Mouse (Mus musculus) urinary bladder, postnatal 36 days (tissue): Measurements from ENCODE around the gene Kndc1.

Experiments
- DNase-seq, 2 experiments: peaks; one replicate each; pipeline ENCODE4 v3.0.0; 2022; ENCODE audit warnings: low spot score in 2 of 2, mixed read lengths in 1 of 2

Gene Kndc1

DNA sequence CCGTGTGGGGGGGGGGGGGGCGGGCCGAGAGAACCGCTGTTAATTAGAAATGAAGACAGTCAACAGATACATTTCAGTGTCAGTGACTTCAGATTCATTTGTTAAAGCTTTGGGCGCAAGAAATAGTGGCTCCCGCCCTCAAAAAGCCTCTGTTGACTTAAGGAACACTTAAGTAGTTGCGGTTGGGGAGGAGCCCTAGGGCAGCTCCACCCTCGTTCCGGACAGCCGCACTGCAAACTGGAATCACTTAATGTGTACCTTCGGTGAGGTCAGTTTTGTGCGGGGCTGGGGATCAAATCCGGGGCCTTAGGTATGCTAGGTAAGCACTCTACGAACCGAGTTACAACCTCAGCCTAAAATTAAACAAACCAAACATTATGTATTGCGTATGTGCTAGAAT lies 56.6 kb downstream of the Kndc1 start:
- peak in 1 of 2 experiments; percentile 20 for DNase-seq

DNA sequence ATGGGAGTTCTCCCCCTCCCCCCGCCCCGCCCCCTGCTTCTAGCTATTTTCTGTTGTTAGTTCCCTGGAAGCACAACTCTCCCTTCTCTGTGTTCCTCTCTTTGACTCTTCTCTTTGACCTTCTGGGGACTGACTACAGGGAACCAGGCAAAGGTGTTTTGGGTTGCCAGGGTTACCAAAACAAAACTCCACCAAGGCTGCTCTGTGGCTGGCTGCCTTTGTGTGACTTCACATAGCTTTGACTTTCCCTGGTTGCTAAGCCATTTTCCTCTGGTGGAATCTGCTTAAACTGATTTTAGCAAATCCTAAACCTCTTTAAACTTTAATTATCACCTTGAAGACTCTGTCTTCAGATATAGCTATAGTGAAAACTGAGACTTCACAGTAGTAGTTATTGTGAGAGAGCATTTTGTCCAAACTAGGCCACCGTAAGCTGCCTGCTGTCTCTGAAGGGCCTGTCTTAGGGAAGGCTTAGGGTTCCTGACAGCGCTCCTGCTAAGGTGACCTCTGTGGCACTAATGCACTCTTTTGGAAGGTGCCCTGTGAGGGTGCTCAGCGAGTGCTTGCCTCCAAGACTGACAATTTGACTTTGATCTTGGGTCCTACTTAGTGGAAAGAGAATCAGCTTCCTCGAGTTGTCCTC lies 57.6 kb downstream of the Kndc1 start:
- no peak for DNase-seq

GRCm38 (mm10) chr7:139955505-139955904 lies 61.0 kb downstream of the Kndc1 start:
- no peak for DNase-seq

- DNase-seq = no peak
These were observed 62.2 kb downstream of the Kndc1 start for GRCm38 (mm10) chr7:139956658-139957057.

GRCm38 (mm10) chr7:139957437-139957836 lies 62.9 kb downstream of the Kndc1 start:
- no peak for DNase-seq

DNA sequence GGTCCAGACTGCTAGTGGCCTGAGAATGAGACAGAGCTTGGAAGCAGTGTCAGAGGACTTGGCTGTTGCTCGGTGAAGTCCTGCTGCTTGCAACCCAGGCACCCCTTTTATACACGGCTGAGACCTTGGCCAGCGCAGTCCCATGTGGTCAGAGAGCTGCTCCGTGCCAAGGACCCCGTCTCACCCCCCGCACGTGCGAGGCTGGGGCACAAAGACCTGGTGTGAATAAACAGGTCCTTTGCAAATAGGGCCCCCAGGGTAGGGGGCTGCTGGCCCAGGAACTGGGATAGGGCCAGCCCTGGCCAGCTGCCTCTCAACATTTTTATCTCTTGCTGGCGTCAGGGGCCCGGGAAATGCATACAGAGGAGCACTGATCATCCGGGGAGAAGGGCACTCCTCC lies 63.5 kb downstream of the Kndc1 start:
- no peak for DNase-seq

GRCm38 (mm10) chr7:139961141-139961540 lies 66.6 kb downstream of the Kndc1 start:
- DNase-seq = no peak

- no peak for DNase-seq
These were observed 69.3 kb downstream of the Kndc1 start for GRCm38 (mm10) chr7:139963814-139964213.

DNA sequence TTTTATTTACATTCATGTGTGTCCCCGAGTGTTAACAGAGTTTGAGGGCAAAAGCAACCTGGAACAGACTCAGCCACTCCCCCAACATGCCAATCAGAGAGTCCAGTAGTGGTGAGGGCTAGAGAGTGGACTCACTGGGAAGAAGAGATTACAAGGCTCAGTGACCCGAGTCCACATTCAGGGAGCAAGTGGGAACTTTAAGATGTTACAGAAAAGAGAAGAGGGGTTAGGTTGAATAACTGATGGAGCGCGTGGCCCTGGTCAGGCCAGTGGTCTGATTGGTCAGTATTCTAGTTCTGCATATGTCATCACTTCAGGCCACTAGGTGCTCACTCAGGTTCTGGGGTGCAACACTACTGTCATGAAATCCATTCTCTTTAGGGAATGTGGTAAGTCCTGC lies 72.7 kb downstream of the Kndc1 start:
- DNase-seq = no peak

DNA sequence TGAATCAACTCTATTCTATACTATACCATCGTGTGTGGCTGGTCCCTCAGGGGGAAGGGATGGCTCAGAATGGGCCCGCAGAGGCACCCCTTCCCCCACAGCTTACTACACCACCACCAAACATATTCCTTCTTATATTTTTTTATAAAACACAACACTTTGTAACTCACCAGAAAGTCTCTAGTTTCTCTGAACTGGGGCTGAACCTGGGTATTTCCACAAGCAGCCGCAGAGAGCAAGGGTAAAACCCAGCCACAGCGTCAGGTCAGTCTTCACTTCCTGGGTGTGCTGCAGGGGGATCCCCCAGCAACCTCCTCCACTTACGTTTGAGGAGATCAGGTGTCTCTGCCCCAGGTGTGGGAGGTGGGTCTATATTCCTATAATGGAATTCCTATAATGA lies 73.9 kb downstream of the Kndc1 start:
- DNase-seq = no peak

DNA sequence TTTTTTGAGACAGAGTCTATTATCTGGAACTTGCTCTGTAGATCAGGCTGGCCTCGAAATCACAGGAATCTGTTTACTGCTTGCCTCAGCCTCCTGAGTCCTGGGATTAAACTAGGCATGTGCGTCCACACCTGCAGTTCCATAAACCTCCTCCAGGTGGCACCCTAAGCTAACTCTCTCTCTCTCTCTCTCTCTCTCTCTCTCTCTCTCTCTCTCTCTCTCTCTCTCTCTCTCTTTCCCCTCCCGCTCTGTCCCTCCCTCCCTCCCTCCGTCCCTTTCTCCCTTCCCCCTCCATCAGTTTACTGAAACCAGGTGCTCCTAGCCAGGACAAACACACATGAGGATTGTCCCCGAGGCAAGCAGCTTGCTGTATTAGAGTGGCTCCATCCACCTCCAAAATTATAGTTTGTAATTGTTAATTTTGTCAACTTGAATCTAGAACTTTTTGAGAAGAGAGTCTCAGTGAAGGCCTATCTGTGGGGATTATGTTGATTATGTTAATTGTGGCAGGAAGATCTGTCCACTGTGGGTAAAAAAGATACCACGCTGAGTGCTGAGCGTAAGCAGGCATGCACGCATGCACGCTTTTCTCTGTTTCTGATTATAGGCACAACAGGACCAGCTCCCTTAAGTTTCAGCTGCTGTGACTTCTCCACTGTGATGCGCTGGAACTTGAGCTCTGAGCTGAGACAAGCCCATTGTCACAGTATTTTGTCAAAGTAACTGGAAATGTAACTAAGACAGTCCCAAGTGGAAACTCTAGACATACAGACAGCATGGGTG lies 75.0 kb downstream of the Kndc1 start:
- peak; percentile 74 to 78 for DNase-seq

- peak; percentile 36 to 59 for DNase-seq
These were observed 75.9 kb downstream of the Kndc1 start for GRCm38 (mm10) chr7:139970216-139970919.

GRCm38 (mm10) chr7:139970979-139971378 lies 76.5 kb downstream of the Kndc1 start:
- DNase-seq = no peak

GRCm38 (mm10) chr7:139971436-139971835 lies 76.9 kb downstream of the Kndc1 start:
- peak; percentile 33 to 48 for DNase-seq

GRCm38 (mm10) chr7:139972923-139973331 lies 78.4 kb downstream of the Kndc1 start:
- DNase-seq = no peak

DNA sequence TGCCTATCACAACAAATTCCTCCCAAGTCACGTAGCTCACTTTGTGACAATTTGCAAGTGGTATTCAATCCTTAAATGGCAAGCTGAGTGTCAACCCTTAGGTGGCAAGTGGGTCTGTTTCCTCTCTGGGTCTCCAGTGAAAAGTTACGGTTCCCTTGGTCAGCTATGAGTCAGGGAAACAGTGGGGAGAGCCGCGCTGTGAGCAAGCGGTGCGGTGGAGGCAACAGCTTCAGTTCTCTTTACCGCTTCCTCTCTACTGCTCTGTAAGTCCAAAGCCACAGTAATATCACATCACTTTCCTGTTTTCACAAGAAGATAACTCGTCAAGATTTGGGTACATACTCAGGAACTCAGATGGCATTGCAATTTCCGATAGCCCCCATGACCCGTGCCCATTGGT lies 79.8 kb downstream of the Kndc1 start:
- no peak for DNase-seq

- no peak for DNase-seq
These were observed 81.0 kb downstream of the Kndc1 start for GRCm38 (mm10) chr7:139975471-139975870.

DNA sequence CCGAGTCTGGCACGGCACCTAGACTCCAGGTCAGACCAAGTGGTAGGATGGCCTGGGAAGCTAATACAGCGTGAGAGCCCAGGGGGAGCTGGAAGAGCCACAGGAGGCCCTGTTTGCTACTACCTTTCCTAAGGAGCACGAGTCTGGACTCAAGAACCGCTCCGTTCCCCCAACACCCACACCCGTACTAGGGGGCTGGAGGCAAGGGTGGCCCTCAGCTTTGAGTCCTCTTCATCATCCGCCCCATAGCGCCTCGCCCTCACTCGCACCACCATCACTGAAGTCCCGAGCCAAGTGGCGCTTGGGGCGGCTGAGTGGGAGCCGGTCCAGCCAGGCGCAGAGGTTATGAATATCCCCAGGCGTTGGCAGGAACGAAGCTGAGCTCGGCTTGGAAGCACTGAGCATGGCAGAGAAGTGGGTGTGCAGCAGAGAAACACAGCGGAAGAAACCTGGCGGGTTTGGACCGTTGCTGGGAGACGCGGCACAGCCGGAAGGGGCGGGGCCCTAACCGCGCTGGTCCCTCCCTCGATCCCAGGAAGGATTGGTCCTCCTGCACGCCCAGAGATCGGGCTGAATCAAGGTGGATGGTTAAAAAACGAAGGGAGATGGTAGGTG lies 83.9 kb downstream of the Kndc1 start, which contains the start of gene 6430531B16Rik:
Gene 6430531B16Rik (minus strand): TSS at position 478 of the 615 bp plus-strand sequence.
- DNase-seq = peak; percentile 81 to 84

DNA sequence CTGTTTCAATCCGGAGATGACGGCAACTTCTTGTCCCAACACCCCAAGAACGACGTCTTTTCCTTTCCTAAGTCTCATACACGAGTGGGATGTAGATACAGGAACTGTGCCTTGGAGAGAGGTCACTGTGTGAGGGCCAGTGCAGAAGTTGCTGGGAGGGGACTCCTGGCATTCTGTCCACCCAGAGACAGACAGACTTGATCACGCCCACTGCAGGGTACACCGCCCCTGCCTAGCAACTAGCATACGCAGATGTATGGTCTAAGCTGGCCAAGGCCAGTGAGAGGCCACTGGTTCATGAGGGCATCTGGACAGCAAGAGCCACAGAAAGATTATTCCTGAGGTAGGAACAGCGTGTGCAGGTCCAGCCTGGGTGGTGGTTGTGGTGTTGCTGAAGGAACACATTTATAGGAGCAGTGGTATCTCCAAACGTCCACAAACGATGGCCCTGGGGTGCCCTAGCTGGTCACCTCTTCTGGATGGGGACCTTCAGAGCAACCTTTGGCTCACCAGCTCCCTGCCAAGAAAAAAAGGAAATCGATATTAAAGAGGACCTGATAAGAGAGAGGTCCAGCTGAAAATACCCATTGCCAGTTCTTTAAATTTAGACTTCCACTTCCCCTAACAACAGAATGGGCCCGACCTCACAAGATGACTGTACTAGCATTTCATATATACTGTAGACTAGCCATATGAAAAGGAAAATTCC lies 84.7 kb downstream of the Kndc1 start:
- no peak for DNase-seq

GRCm38 (mm10) chr7:139980778-139981177 lies 86.3 kb downstream of the Kndc1 start:
- DNase-seq = no peak

- DNase-seq = no peak
These were observed 87.6 kb downstream of the Kndc1 start for GRCm38 (mm10) chr7:139982058-139982457.
